Mouse (Mus musculus): ENCODE data around the gene Asic3.

Asic3 gene

DNA sequence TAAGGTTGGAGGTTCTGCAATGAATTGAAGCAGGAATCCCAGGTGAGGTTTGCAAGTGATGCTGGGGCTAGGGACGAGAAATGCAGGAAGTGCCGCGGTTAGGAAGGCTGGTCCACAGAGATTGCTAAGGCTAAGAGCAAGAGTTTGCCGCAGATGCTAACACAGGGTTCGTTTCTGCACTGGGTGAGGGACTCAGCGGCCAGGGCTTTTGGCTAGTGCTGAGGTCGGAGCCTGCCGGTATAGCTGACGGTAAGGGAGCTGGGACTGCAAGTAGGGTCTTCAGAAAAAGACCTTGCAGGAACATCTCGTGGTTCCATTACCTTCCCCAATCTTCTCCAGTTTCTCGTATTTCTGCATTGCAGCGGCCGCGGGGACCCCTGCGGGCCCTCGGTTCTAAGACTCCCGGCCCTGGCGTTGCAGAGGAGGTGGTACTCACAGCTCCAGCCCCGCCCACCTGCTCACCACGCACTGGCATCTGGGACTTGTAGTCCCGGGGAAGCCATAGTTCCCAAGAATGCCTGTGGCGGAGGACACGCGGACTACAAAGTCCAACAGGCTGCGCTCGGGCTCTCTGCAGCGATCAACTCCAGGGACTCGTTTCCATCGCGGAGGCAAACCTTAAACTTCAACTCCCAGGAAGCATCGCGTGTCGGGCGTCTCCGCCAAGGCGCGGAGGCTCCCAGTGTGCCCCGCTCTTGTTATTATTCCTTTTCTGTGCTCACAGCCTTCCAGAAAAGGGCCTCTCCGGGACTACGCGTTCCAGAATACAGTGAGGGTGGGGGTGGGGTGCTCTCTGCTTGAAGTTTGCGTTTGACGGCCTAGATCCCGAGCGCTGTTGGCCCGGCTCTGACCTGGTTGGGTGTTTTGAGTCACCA, 10.2 kb downstream of the Asic3 start, which contains the start of the genes Cdk5 and Slc4a2:
Cdk5 (minus strand) TSS at position 402 of the 875 bp plus-strand sequence.
Slc4a2 (plus strand) TSS at position 709 of the 875 bp plus-strand sequence.
- DNase-seq (ENCODE audit: low spot score): peak; percentile 99

DNA sequence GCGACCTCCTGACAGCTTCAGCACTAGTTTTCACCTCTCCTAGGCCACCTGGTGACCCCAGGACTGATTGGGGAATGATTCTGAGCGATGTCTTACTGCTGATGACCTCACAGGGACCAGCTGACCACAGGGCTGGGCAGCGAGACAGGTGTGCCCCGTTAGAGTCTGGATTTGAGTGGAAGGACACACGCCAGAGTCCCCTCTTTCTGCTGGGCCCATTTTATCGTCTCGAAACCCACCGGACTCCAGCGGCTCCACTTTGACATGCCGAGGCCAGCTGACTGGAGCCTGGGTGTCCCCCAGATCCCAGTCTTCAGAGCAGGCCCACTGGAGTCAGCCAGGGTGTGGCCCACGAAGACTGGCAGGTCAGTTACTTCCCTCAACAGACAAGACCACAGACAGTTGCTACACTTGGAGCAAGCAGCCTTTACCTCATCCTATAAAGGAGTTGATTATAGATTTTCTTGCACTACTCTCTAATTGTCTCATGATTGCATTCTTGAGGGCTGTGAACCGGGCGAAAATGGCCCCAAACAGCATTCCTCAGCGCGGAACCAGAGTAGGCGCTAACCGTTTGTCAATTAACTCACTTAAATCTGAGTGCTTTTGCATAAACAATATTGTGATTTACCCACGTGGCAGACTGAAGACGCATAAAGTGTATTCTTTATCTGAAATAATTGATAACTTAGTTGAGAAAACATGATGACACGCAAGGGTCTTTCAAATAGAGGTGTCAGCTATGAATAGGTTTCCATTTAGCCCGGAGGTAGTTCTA, 11.0 kb downstream of the Asic3 start:
- no peak for DNase-seq (ENCODE audit: low spot score)

DNA sequence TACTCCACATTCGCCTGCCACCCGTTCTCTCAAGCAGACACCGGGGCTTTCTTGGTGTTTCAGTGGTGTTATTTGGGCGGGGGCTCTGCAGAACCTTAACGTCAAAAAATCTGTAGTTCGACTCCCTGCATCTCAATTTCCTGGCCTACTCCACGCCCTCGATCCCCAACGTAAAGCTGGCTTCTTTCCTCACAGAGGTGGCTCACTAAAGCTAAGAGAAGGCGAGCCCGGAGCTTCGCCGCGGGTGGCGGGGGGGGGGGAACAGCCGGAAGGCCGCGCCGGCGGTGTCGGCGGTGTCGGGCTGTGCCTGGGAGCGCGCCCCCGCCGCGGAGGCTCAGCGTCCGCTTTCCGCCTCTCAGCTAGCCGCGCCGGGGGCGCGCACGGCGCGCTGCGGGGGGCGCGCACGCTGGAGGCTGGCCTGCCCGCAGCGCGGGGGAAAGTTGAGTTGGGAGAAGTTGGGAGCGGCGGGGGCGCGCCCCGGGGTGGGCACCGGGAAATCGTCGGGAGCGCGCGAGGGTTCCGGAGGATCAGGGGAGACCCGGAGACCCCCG, 11.7 kb downstream of the Asic3 start:
- peak; percentile 86 for DNase-seq (ENCODE audit: low spot score)

DNA sequence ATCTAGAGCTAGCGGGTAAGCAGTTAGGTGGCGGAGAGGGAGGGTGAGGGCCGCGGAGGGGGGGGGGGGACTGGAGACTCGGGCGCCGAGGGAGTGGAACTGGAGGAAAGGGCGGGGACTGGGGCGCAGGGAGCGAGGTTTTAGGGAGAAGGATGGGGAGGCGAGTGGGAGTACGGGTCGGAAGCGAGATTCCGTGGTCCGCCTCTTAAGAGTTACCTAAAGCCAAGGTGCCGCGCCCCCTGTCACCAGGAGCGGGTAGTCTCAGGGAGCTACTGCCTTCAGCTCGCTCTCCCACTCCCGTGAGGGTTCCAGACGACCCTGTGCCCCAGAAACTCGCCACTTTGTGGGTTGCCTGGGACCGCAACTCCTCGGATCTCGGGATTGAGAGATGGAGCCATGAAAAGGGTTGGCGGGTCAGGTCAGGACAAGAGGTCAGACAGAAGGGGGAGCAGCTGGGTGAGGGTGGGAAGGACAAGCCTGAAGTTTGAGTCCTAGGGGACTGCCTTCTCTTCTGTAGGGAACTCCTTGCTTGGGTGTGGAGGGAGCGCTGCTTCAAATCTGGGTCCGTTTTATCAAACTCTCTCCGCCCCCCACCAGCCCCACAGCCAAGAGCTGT, 12.3 kb downstream of the Asic3 start:
- DNase-seq (ENCODE audit: low spot score): peak; percentile 61

DNA sequence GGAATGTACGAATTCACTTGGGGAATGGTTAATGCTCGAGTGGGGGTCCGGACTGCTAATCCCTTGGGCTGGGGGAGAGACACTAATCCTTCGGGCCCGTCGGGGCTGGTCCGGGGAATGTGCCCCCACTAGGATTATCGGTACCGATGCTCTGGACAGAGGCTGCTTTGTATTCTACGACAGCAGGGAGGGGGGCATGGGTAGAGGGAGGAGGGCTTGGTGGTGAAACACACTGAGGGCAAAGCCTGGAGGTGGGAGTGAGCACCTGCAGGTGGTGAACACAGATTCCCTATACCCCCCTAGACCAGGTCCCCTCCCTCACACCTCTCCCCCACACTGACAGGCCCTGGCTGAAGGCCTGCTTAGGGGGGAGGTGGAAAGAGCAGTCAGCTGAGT, 12.8 kb downstream of the Asic3 start:
- DNase-seq (ENCODE audit: low spot score): no peak

DNA sequence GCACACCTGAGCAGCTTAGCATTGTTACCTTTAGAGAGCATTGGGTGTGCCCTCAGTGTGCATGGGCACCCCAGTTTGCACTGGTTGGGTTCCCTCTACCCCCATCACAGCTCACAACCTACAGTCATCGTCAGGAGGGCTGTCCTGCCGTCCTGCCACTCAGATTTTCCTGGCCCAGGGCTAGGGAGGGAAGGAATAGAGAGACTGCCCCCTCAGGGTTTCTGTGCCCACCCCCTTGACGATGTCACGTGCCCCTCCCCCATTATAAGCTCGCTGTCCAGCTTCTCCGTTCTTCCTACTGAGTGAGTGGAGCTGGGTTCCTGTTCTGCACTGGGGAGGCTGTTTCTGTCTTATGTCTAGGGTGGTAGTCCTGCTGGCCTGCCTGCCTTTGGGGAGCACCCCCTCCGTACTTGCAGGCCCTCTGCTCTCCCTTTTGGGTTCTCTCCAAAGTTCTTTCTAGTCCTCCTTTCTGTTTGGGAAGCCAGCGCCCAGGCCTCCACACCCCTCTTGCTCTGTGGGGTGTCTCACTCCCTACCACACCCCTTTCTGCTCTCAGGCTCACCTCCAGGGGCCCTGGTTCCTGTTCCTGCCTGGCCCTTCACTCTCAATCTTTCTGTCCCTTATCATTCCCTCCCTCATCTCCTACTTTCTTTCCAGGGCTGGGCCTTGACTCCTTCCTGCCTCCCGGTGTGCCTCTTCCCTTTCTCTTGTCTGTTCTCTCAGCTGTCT, 13.5 kb downstream of the Asic3 start:
- no peak for DNase-seq (ENCODE audit: low spot score)

DNA sequence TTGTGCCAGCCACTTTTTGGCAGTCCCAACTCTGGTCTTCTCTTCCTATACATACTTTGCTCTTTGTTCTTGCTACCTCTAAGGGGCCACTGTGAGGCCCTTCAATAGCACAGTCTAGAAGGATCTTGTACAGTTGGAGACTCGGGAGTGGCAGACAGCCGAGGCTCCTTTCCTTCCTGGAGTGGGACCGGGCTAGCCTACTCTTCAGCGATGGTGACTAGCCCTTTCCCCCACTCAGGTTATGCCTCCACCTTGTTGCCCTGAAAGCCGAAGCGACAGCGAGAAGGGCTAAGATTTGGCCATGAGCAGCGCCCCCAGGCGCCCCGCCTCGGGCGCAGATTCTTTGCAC, 14.1 kb downstream of the Asic3 start:
- no peak for DNase-seq (ENCODE audit: low spot score)

DNA sequence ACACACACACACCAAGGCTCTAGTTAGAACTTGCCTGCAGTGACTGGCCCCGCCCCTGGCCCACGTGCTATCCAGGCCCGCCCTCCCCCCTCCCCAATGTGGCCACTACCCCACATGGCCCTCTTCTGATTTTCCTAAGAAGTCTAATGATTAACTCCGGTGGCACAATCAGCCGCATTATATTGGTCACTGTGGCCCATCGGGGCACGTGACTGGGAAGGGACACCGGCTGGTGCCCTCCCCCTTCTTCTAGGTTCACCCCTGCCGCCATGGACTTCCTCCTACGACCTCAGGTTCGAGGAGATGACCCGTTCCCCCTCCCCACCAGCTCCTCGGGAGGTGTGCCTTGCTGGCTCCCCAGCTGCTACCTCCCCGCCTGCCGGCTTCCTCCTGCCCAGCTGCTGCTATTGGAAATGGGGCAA, 14.8 kb downstream of the Asic3 start:
- DNase-seq (ENCODE audit: low spot score): peak; percentile 87

DNA sequence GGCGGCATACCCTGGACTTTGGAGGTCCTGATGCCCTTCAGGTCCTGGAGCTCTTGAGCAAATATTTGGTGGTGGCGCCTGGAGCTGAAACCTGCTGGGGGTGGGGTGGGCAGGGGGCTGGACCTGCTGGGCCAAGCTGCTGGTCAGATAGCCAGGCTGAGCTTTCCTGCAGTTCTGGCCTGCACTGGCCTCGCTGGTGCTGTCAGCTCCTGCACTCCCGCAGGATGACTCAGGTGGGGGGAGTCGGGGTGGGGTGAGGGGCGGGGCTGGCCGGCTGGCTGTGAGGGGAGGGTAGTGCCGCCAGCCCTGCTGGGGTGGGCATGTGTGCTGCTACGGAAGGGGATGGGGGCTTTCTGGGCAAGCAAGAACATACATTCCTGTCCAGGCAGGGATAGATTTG, 15.4 kb downstream of the Asic3 start:
- DNase-seq (ENCODE audit: low spot score): peak; percentile 76

DNA sequence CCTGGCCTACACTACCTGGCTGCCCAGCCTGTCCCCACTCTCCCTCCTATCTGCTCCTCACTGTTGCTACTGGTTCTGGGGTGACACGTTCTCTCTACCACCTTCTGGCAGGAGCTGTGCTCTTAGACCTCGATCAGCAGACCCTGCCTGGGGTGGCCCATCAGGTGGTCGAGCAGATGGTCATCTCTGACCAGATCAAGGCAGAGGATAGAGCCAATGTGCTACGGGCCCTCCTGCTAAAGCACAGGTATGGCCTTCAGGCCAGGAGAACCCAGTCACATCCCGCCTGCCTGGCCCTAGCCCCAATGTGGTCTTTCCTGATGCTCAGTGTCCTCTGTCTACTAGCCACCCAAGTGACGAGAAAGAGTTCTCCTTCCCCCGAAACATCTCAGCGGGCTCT, 20.8 kb downstream of the Asic3 start:
- no peak for DNase-seq (ENCODE audit: low spot score)

DNA sequence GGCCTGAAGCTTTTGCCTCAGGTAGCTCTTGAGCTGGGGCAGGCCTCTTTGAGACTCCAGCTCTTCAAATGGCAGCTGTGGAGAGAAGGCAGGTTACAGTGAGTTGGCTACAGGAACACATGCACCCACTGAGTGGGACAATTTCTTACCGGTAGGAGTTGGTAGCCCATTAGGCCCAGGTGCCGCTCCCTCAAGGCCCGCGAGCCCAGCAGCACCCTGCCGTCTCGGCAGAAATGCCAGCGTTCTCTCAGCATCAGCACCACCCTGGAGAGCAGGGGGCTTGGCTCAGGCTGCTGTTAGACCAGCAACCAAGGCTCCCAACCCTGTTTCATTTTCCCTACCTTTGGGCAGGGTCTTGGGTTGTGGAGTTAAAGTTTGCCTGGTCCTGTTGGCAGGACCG, 28.0 kb downstream of the Asic3 start:
- no peak for DNase-seq (ENCODE audit: low spot score)

DNA sequence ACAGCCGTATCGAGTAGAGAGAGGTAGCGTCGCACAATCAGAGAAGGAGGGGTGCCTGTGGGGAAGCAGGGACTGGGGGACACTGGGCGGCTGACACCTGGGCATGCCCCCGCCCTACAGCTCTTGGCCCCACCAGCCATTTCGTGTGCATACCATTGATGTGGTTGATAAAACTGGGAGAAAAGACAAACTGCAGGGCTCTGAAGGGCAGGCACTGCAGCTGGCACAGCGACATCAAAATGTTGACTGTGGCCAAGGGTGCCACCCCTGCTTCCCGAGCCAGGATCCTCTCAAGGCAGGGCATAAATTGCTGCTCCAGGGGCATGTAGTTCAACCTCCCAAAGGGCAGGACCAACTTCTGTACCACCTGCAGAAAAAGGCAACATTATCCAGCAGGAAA, 28.8 kb downstream of the Asic3 start:
- no peak for DNase-seq (ENCODE audit: low spot score)

DNA sequence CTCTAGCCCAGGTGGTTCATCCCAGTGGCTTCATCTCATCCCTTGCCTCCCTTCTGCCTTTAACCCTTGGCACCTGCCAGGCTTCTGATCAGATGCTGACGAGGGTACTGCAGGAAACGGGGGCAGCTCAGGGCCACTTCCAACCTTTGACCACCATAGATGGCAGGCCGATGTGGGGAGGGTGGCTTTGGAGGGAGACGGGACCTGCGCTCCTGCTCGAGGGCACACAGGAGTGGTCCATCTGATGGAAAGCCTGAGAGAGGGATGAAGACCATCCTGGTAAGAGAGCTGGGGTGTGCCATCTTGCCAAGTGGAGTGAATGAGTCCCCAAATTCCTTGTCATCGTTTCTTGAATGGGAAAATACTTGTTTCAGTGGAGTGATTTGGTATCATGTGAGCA, 30.0 kb downstream of the Asic3 start:
- no peak for DNase-seq (ENCODE audit: low spot score)

DNA sequence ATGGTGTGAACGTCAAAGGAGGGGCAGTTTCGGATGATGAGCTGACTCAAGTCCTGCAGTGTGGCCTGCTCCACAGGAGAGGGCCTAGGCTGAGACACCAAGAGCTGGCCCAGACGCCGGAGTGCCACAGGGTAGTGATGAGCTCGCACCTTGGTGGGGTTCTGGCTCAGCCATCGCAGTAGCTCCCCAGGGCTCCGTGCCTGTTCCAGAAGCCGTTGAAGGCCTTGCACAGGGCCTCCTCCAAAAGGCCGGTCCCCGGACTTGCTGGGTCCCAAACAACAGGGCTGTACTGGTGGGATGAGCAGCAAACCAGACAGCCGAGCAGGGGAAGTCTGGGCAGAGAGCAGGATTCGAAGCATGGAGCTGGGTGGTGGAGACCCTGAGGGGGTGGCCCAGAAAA, 30.7 kb downstream of the Asic3 start:
- no peak for DNase-seq (ENCODE audit: low spot score)

DNA sequence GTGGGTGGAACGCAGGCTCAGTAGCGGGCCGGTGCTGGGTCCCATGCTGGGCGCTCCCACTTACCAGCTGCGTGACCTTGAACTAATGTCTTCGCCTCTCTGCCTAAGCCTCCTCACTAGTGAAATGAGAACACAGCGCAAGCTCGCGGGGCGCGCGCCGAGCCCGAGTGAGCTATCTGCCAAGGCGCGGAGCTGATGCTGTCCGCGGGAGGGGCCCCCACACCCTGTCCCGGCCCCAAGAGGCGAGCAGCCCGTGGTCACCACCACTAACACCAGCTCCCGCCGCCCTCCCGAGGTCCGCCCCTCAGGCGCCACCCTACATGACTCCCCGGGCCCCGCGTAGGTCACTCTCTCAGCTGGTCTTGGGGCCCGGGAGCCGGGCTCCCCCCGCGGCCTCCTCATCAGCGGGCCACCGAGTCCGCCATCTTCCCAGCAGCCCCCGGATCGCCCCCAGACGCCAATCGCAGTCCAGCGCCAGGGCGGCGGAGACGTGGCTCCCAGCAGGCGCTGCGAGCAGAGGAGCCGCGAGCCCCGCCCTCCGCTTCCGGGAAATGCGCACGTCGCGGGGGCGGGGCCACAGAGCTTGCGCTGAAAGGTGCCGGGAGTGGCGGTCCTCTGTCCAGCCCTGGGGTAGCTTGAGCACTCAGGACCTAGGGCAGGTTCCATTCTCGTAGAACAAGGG, 31.7 kb downstream of the Asic3 start, which contains the start of gene Fastk:
Fastk (minus strand) TSS at position 542 of the 682 bp plus-strand sequence.
- peak; percentile 93 for DNase-seq (ENCODE audit: low spot score)

DNA sequence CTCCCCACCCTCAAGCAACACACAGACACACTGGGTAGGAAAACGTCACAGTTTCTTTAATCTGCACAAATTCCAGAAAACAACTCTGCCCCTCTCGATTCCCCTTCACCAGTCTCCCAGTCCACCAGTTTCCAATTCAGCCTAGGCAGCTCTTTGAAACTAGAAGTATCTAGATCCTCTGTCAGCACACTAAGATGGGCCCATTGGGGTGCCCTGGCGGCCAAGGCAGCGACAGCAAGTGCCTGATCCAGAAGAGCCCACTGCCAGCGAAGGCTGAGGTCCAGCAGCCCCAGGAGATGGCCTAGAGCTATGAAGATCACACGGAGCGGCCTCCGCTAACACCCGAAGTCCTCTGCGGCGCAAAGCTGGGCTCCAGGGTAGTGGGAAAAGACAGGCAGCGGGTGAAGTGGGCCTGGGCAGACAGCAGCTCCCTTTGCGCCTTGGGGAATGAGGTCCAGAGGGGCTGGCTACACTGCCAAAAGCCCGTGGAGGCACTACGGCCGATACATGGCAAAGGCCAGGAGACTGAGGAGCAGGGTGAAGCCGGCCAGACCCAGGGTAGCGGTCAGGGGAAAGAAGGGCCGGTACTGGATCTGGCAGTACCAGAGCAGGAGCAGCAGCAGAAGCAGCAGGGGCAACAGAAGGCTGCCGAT, 32.4 kb downstream of the Asic3 start:
- DNase-seq (ENCODE audit: low spot score): no peak

DNA sequence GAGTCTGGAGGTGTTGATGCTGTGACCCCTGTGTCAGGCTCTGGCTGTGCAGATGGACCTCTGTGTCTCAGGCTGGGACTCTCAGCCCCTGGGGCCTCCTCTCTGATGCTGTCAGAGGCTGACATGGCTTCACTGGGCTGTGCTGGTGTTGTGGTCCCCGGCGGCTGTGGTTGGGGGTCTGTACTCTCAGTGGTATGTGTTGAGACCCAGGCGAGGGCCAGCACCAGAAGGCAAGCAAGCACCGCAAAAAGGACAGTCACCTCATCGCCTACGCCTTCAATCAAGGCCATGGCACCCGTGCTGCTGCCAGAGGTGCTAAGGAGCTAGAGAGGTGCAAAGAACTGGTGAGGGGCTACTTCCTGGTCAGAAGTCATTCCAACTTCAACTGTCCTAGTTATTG, 33.4 kb downstream of the Asic3 start:
- DNase-seq (ENCODE audit: low spot score): no peak

DNA sequence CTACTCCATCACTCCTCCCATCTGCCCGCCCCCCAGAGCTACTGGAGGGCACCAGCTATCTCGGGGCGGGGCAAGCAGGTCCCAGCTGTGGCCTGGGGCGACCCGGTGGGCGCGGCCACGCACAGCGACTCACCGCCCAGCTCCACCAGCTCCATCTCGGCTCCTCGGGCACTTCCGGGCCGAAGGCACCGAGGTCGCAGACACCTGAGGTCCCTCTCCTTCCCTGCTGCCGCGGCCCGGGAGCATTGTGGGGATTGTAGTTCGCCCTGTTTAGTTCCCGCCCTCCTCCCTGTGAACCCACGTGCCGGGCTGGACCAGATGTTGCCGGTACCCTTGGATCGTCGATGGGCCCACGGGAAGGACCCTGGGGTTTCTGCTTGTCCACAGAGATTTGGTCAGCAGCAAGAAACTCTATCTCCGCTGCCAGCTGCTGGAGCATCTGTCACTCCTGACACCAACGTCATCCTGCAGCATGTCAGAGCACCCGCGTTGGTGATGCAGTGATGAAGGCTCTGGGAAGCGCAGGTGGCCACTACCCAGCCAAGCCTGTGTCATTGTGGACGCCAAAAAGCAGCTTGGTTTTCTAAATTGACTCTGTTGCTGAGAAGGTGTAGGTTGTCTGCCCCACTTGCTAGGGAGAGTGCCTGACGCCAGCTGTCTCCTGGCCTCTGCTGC, 34.6 kb downstream of the Asic3 start, which contains the start of gene Tmub1:
Tmub1 (minus strand) TSS at position 231 of the 675 bp plus-strand sequence.
- peak; percentile 94 for DNase-seq (ENCODE audit: low spot score)

DNA sequence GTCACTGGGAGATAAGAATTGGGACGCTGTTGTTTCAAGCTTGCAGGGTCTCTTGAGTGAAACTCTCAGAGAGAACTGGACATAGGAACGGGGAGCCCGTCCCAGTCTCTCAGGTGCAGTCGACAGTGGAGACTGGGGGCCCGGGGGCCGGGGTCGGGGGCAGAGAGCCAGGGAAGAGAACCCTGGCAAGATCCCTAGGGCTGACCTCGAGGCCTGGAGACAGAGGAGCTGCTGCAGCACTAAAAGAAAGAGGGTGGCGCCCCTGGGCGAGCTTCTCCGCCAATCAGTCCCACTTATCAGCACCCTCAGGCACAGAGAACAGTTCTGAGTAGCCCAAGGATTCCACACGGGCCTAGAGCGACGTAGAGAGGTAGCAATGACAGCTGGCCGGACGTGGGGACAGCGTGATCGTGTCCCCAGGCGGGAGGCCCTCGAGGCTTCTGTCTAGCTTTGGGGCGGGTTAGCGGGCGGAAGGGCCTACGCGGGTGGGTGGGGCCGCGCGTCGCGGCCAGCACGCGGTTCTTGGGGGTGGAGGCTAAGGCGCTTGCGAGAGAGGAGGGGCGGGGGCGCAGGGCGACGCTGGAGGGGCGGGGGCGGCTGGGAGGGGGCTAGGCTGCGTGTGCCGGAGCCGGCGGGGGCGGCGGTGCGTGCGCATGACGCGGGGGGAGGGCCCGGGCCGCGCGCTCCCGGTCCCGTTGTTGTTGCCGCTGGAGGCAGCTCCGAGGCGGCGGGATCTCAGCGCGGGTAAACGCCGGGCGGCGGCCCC, 38.3 kb downstream of the Asic3 start:
- peak; percentile 92 for DNase-seq (ENCODE audit: low spot score)
